Mouse (Mus musculus): Measurements from ENCODE around the gene Gcnt1. TPM values are rescaled to one million over a fixed set of nuclear protein-coding genes. Genes with fewer than 3 reads are reported as not detected.

The Gcnt1 gene
- polyA plus RNA-seq, 1 experiment: 9.3 TPM

DNA sequence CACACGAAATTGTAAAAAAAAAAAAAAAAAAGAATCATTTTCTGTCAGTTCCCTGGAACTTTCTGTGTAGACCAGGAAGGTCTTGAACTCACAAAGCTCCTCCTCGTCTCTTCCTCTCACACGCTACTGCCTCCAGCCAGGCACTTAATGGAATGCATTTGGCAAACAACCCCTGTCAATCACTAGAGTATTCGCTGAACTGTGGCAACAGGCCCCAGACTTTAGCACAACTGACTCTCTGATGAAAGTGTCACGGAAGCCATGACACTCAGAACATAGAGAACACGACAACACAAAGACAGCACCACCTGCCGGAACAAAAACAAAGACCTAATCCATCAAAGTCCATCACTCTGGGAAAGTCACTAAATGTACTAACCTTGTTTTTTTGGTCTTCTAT is 3.1 kb downstream of the Gcnt1 start:
- Histone ChIP-seq H3K4me3 (ENCODE audit: extremely low read depth, insufficient read depth, insufficient read length) (no peak overlapping the region), H3K27me3 (ENCODE audit: control insufficient read depth, insufficient read depth, low read length) (no peaks in the 10 kb centered on the region), H3K4me1 (ENCODE audit: control insufficient read depth, insufficient read depth, insufficient read length) (no peaks in the 10 kb centered on the region), H3K27ac (ENCODE audit: insufficient read depth, low read length) (no peak overlapping the region), H3K36me3 (ENCODE audit: control insufficient read depth, insufficient read depth, low read length) (no peaks in the 10 kb centered on the region)
- DNase-seq (ENCODE audit: low read depth in 1 of 2, low spot score in 2 of 2): no peak
- no peak for TF ChIP-seq CTCF (IDR thresholded peaks at IDR 0.05; ENCODE audit: extremely low read depth, insufficient read depth, insufficient read length, insufficient replicate concordance)
- TF ChIP-seq POLR2A (IDR thresholded peaks at IDR 0.05; ENCODE audit: low read depth, low read length): no peak
- 84% methylated on average over 7 of the region's 7 CpGs for WGBS

GRCm38 (mm10) chr19:17368557-17368956 is 4.1 kb downstream of the Gcnt1 start:
- Histone ChIP-seq H3K27me3 (ENCODE audit: control insufficient read depth, insufficient read depth, low read length) (no peaks in the 10 kb centered on the region), H3K4me3 (ENCODE audit: extremely low read depth, insufficient read depth, insufficient read length) (no peak overlapping the region), H3K4me1 (ENCODE audit: control insufficient read depth, insufficient read depth, insufficient read length) (no peaks in the 10 kb centered on the region), H3K36me3 (ENCODE audit: control insufficient read depth, insufficient read depth, low read length) (no peaks in the 10 kb centered on the region), H3K27ac (ENCODE audit: insufficient read depth, low read length) (no peak overlapping the region)
- WGBS: 76% methylated on average over 9 of the region's 9 CpGs
- DNase-seq (ENCODE audit: low read depth in 1 of 2, low spot score in 2 of 2): no peak
- no peak for TF ChIP-seq CTCF (IDR thresholded peaks at IDR 0.05; ENCODE audit: extremely low read depth, insufficient read depth, insufficient read length, insufficient replicate concordance)

DNA sequence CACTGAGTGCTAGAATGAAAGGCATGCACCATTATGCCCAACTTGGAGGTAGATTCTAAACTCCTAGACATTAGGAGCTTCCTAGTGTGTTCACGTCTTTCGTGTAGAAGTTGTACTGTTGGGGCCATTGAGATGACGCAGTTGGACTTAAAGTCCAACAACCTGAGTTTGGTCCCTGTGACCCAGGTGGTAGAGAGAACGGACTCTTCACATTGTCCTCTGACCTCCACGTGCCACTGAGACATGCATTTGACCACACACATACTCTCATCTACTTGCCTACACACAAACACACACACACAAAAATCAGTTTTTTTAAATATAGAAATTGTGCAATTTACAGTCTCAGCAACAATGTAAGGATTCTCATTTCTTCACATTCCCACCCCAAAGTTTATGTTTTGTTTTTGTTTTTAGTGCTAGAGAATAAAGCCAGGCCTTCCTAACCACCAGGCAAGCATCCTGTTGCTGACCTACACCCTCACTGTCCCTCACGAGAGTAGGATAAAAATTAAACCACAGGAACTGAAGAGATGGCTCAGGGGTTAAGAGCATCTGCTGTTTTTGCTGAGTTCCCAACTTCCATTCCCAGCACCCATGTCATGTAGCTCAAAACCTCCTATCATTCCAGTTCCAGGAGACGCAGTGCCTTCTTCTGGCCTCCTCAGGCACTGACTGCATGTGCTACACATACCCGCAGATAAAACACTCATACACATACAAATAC is 6.1 kb downstream of the Gcnt1 start:
- no peak overlapping the region for H3K27ac ChIP-seq (ENCODE audit: insufficient read depth, low read length)
- DNase-seq (ENCODE audit: low read depth in 1 of 2, low spot score in 2 of 2): no peak
- H3K36me3 ChIP-seq (ENCODE audit: control insufficient read depth, insufficient read depth, low read length): no peaks in the 10 kb centered on the region
- no peak for TF ChIP-seq CTCF (IDR thresholded peaks at IDR 0.05; ENCODE audit: extremely low read depth, insufficient read depth, insufficient read length, insufficient replicate concordance)
- TF ChIP-seq POLR2A (IDR thresholded peaks at IDR 0.05; ENCODE audit: low read depth, low read length): no peak
- no peaks in the 10 kb centered on the region for H3K27me3 ChIP-seq (ENCODE audit: control insufficient read depth, insufficient read depth, low read length)
- H3K4me3 ChIP-seq (ENCODE audit: extremely low read depth, insufficient read depth, insufficient read length): no peak overlapping the region
- 90% methylated on average over 8 of the region's 8 CpGs for WGBS
- no peaks in the 10 kb centered on the region for H3K4me1 ChIP-seq (ENCODE audit: control insufficient read depth, insufficient read depth, insufficient read length)

GRCm38 (mm10) chr19:17364741-17365140 is 7.9 kb downstream of the Gcnt1 start:
- Histone ChIP-seq H3K4me1 (ENCODE audit: control insufficient read depth, insufficient read depth, insufficient read length) (no peaks in the 10 kb centered on the region), H3K36me3 (ENCODE audit: control insufficient read depth, insufficient read depth, low read length) (no peaks in the 10 kb centered on the region), H3K27ac (ENCODE audit: insufficient read depth, low read length) (no peak overlapping the region), H3K4me3 (ENCODE audit: extremely low read depth, insufficient read depth, insufficient read length) (no peak overlapping the region), H3K27me3 (ENCODE audit: control insufficient read depth, insufficient read depth, low read length) (no peaks in the 10 kb centered on the region)
- peak in 1 of 2 experiments; percentile 25 for DNase-seq (ENCODE audit: low read depth in 1 of 2, low spot score in 2 of 2)
- no peak for TF ChIP-seq POLR2A (IDR thresholded peaks at IDR 0.05; ENCODE audit: low read depth, low read length)
- TF ChIP-seq CTCF (IDR thresholded peaks at IDR 0.05; ENCODE audit: extremely low read depth, insufficient read depth, insufficient read length, insufficient replicate concordance): peak; percentile 19; the same call in 1 of the 2 replicates
- 51% methylated on average over 3 of the region's 3 CpGs for WGBS

- 51% methylated on average over 2 of the region's 2 CpGs for WGBS
- TF ChIP-seq POLR2A (IDR thresholded peaks at IDR 0.05; ENCODE audit: low read depth, low read length): no peak
- no peak for DNase-seq (ENCODE audit: low read depth in 1 of 2, low spot score in 2 of 2)
- Histone ChIP-seq H3K4me3 (ENCODE audit: extremely low read depth, insufficient read depth, insufficient read length) (no peak overlapping the region), H3K4me1 (ENCODE audit: control insufficient read depth, insufficient read depth, insufficient read length) (peaks cover 8% of the 10 kb centered on the region), H3K36me3 (ENCODE audit: control insufficient read depth, insufficient read depth, low read length) (no peaks in the 10 kb centered on the region), H3K27me3 (ENCODE audit: control insufficient read depth, insufficient read depth, low read length) (no peaks in the 10 kb centered on the region), H3K27ac (ENCODE audit: insufficient read depth, low read length) (no peak overlapping the region)
These were observed 11.5 kb downstream of the Gcnt1 start for GRCm38 (mm10) chr19:17361181-17361580.

GRCm38 (mm10) chr19:17359315-17359890 is 13.2 kb downstream of the Gcnt1 start:
- H3K4me1 ChIP-seq (ENCODE audit: control insufficient read depth, insufficient read depth, insufficient read length): peaks cover 8% of the 10 kb centered on the region
- TF ChIP-seq POLR2A (IDR thresholded peaks at IDR 0.05; ENCODE audit: low read depth, low read length): no peak
- TF ChIP-seq CTCF (IDR thresholded peaks at IDR 0.05; ENCODE audit: extremely low read depth, insufficient read depth, insufficient read length, insufficient replicate concordance): no peak
- DNase-seq (ENCODE audit: low read depth in 1 of 2, low spot score in 2 of 2): peak; percentile 7 to 36
- H3K4me3 ChIP-seq (ENCODE audit: extremely low read depth, insufficient read depth, insufficient read length): no peak overlapping the region
- 12% methylated on average over 14 of the region's 14 CpGs for WGBS
- no peak overlapping the region for H3K27ac ChIP-seq (ENCODE audit: insufficient read depth, low read length)
- H3K36me3 ChIP-seq (ENCODE audit: control insufficient read depth, insufficient read depth, low read length): no peaks in the 10 kb centered on the region
- H3K27me3 ChIP-seq (ENCODE audit: control insufficient read depth, insufficient read depth, low read length): no peaks in the 10 kb centered on the region

- Histone ChIP-seq H3K27ac (ENCODE audit: insufficient read depth, low read length) (no peak overlapping the region), H3K36me3 (ENCODE audit: control insufficient read depth, insufficient read depth, low read length) (no peaks in the 10 kb centered on the region), H3K27me3 (ENCODE audit: control insufficient read depth, insufficient read depth, low read length) (no peaks in the 10 kb centered on the region), H3K4me1 (ENCODE audit: control insufficient read depth, insufficient read depth, insufficient read length) (peaks cover 10% of the 10 kb centered on the region), H3K4me3 (ENCODE audit: extremely low read depth, insufficient read depth, insufficient read length) (no peak overlapping the region)
- TF ChIP-seq POLR2A (IDR thresholded peaks at IDR 0.05; ENCODE audit: low read depth, low read length) (no peak), CTCF (IDR thresholded peaks at IDR 0.05; ENCODE audit: extremely low read depth, insufficient read depth, insufficient read length, insufficient replicate concordance) (no peak)
- WGBS: 85% methylated on average over 3 of the region's 3 CpGs
- DNase-seq (ENCODE audit: low read depth in 1 of 2, low spot score in 2 of 2): no peak
These were observed 15.3 kb downstream of the Gcnt1 start for GRCm38 (mm10) chr19:17357391-17357790.
